Mouse (Mus musculus): ENCODE data around the gene Pkp4.
A peak's percentile ranks its signal among the peaks of the same experiment; 100 is the strongest.

Gene Pkp4

DNA sequence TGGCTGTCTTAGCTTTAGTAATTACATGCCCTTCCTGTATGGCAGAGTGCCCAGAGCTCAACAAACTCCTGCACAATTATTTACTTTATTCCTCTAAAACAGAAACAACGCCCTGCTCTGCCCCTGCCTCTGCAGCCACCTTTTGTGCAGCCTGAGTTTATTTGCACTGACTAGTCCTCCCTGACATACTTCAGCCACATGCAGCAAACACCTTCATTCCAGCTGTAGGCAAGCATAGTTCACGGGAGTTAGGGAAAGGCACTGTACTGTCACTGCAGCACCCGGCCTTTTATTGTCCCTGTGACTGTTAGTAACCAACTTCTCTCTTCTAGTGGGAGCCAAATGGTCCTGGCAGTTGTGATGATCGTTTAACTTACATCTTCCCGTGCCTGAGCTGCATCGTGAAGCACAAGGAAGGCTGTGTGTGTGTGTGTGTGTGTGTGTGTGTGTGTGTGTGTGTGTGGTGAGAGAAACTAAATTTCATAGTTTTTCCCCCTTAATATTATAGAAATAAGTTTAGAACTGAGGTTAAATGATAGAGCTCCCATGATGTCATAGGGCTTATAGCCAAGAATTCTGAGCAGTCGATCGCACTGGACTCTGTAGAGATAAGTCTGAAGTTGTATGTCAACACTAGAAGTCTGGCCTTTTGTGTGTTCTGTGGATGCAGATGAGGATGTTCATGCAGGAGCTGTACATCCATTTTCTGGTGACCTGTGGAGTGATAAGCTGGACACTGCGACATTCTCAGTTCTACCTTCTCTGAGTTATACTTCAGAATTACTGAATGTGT, 59.5 kb downstream of the Pkp4 start:
- no peak for DNase-seq (ENCODE audit: extremely low spot score)

DNA sequence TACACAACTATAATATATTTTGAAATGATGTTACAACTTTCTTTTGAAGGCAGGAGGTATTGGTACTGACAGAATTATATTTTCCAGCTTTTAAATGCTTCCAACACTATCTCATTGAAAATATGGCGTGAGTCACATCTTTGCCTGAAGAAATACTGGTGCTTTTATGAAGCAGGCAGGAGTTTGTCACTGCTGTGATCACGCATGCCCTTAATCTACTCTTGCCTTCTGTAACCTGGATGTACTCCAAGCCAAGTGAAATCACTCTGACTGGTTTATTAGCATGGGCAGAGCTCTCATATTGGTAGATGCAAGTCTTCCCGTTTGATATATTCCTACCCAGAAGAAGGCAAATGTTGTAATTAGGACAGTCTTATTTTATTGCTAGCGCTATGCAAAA, 65.7 kb downstream of the Pkp4 start:
- DNase-seq (ENCODE audit: extremely low spot score), result no peak

DNA sequence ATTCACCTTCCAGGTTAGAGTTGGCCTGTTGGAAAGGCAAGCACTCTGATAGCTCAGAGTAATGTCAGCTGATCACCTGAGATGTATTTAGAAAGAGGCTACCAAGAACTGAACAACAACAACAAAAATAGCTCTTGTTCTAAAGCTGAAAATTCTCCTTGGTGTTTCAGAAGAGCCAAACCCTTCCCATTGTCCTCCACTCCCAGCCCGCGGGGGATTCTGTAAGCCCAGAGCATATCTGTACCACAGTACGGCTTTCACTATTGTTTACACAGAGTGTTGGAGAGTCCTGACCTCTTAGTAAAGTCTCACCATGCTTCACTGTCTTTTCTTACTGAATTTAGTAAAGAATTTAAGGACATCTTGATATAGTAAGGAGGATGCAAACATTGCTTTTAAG, 66.4 kb downstream of the Pkp4 start:
- DNase-seq (ENCODE audit: extremely low spot score), result no peak

DNA sequence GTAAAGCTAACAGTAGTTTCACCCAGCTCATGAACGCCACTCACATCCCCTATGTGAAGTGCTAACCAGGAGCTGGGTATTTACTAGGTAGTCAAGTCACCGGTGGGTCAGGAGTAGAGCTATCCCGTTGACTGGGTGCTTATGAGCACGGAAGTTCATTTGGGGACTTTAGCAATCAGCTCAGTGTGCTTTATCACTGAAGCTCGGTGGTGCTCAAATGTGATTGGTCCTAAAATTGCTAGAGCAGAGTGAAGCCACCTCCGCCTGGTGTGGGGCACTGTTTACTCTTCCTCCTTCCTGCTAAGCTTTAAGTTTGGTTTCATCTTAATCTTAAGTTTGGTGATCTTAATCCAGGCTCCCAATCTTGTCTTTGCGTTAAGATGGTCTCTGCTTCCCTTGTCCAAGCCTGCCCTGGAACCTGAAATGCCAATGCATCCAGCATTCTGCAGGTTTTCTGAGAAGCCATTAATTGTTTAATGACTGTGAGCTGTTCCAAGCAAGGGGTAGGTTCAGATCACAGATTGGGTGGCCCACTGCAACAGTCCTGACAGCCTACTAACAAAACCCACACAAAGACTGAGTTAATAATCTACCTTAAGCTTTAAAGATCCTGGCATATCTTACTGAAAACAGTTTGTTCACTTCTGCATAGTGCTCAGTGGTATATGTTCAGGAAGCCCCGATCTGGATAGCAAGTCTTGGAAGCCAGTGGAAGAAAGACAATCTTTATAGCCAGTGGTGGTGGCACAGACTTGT, 67.0 kb downstream of the Pkp4 start:
- no peak for DNase-seq (ENCODE audit: extremely low spot score)

DNA sequence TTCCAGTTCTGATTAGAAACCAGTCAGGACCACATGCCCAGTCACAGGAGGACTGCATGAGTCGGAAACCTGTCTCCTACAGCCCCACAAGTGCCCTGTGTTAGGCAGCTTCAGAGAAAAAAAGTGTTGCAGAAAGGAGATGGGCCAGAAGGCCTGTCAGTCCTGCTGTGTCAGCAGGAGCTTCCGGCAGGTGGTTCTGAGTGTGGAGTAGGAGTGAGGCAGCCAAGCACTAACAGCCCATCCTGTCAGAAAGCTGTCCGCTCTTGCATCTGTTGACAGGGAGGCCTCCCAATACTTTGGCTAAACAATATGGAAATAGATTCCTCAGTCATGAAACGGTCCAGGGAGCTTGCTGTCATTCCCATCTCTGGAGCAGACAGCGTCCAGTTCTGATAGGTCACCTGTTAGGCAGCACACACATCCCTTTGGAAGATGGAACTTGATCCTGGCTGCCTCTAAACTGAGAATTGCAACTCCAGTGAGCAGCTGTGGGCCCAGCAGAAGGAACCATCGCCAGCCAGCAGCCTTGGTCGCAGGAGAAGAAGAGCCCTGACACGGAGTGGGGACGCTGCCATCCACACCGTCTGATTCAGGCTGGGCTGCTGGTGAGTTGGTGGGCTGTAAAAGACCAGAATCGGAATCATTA, 68.7 kb downstream of the Pkp4 start:
- DNase-seq (ENCODE audit: extremely low spot score), result no peak

DNA sequence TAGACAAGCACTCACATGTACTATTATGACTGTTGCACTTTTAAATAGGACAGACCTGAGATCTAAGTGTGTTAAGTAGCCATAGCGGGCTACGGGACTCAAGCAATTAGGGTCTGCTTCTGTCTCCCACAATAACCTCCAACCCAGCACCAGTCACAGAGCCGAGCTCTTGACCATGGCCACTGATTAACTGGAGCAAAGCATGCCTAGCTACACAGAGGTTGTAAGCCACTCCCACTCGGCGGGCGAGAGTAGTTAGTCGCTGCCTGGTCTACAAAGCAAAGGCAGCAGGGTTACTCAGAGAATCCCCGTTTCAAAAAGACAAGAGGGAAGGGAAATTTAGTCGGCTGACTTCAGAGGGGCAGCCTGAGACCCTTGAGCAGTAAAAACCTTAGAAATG, 70.0 kb downstream of the Pkp4 start:
- DNase-seq (ENCODE audit: extremely low spot score), result peak; percentile 8

DNA sequence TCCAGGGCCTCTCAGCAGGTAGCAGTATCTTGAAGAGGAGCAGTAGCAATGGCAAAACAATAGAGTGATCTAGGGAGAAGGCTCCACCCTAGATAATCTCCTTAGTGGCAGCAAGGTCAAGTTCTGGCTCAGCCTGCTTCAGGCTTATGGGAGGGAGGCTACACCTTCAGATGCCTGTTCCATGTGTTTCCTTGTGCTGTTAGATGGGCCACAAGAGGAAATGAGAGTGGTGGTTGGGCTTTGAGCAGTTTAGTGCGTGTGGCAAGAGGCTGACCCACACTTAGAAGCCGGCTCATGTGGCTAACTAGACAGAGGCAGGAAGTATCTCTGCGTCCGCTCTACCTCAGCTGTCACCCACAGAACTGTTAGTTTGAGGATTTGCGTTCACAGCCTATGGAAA, 70.9 kb downstream of the Pkp4 start:
- no peak for DNase-seq (ENCODE audit: extremely low spot score)

DNA sequence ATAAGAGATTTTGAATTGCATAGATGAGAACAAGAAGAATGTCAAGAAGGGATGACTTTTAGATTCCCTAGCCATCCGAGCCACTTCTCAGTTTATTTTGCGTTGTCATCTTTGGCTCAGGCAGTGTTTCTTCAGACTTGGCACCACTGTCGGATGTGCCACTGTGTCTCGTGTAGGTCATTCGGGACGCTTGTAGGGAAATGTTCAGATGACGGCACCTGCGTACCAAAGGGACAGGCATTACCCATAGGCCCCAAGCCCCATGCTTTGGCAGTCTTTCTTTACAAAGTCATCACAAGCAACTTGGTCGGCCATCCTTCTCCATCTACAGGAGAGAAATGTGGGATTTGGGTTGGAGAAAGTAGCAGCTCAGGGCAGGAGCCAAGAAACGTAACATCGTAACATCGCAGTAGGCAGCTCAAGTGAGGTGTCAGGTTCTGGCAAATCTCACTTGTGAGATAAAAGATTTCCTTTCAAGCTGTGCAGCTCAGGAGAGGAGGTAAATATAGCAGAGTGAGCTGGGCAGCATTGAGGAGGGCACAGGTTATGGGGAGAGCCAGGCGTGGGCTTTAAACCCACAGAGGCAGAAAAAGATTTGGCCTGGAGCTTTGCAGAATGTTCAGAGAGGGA, 72.8 kb downstream of the Pkp4 start:
- no peak for DNase-seq (ENCODE audit: extremely low spot score)

DNA sequence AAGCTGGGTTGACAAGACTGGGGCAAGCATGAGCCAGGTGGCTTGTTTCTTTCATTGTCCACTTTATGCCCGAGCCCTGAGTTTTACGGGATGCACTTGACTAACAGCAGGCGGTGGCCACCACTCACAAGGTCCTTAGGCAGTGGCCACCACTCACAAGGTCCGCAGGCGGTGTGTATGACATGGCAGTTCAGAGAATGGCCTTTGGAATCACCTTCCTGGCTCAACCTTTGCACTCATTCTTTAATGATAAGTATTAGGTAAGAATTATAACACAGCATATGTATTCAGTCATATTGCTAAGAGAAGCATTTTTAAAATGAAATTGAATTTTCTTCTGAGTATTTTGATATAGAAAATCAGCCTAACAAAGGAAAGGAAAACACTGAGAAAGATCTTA, 73.3 kb downstream of the Pkp4 start:
- DNase-seq (ENCODE audit: extremely low spot score), result no peak

DNA sequence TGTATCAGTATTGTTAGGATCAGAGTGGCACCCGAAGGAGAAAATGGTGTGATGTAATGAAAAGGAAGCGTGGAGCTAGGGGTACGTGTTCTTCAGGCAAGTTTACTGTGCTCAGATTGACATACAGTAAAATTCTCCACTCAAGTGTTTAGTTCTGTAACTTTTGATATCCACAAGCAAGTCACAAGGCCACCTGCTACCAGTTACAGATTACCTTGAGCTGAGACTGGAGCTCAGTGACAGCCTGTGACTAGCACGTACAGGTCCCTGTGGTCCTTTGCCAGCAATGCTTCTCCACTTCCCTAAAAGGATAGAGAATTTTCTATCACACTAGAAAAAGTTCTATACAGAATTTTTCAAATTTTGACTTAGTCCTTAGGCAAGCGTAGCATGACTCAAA, 73.9 kb downstream of the Pkp4 start:
- no peak for DNase-seq (ENCODE audit: extremely low spot score)

DNA sequence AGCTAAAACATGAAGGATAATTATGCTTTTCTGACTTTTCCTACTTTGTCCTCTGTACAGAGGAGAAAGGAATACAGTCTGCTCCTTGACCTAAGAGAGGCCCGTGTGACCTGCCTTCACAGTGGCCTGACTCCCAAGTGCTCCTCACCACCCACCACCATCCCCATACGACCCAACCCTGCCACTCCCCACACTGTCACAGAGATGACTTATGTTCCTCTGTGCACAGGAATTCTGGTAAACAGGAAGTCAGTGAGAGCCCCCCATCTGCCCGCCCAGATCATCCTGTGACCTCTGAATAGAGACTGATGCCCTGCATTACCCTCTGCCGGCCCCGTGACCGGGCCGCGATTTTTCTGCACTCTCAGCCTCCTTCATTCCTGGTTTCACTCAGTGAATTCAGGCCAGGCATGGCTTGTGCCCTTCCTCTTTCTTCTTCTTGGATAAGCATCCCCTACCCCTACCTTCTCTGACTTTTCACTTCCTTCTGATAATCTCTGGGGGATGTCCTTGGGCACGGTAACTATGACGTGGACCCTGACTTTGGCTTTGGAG, 79.3 kb downstream of the Pkp4 start:
- no peak for DNase-seq (ENCODE audit: extremely low spot score)

DNA sequence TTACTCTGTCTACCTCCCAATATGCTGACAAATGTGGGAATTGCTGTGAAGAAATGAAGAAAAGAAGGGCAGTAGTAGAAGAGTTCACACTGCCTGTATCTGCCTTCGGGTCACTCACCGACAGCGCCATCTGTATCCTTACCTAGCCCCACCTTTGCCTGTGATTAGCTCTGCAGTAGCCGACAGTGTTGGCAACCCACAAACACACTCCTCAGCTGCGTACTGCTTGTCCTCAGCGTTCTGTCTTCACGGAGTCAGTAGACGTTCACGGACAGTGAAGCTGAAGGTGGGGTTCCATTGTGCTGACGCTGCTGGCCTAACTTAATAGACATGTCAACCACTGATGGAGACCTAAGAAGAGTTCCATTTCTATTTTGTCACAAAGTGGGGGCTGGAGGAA, 81.5 kb downstream of the Pkp4 start:
- no peak for DNase-seq (ENCODE audit: extremely low spot score)

DNA sequence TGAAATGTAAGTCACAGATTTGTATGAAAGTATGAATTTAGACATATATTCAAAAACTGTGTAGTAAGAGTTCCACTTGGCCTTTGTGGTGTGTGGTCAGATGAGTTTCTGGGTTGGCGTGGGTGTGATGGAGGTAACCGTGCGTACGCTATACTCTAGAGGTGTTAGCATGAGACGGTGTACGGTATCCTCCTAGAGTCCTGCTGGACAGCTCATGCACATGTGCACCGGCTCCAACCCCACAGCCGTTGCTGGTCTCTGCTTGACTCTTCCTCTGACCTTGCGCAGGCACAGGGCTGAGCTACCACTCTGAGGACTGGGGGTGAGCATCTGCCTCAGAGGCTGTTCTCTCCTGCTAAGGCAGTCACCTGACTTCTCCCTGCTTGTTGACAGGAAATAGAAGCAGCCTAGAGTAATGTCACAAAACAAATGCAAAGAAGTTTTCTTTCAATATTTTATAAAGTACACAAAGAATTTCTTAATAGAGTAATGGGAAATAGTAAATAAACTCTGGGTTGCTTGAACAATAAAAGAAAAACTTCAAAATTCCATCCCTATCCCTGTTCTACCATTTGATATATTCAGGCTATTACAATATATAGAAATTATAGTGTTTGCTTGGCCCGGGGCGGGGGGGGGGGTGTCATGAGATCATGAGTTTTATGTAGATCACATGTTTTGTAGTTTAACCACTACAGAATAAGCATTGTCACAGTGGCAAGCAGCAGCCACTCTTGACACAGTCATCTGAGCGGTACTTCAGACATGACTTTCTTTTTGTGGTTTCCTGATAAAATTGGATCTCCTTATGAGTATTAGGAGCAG, 83.8 kb downstream of the Pkp4 start:
- DNase-seq (ENCODE audit: extremely low spot score), result no peak

DNA sequence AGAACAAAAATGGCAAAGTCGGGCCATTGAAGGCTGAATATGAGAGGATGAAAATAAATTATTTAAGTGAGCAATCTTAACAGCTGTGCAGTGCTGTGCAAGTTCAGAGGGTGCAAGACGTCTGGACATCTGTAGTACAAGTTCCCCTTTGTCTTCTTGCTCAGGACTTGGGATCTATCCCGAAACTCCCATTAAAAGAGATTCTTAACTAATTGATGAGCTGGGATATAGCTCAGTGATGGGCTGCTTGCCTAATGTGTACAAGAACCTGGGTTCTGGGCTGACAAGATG, 84.4 kb downstream of the Pkp4 start:
- DNase-seq (ENCODE audit: extremely low spot score), result no peak

DNA sequence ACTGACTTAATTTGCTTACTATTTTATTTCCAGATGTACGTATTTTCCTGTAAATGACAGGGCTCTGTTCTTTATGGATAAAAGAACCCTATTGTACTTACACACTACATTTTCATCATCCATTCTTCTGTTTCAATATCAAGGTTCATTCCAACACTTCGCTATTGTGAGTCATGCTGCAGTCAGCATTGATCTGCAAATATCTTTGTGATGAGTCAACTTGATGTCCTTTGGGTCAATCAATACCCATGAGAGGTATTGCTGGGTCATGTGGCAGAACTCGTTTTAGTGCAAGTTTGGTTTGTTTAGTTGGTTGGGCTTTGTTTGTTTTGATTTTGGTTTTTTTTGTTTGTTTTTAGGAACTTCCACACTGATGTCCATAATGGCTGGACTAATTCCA, 88.2 kb downstream of the Pkp4 start:
- no peak for DNase-seq (ENCODE audit: extremely low spot score)

DNA sequence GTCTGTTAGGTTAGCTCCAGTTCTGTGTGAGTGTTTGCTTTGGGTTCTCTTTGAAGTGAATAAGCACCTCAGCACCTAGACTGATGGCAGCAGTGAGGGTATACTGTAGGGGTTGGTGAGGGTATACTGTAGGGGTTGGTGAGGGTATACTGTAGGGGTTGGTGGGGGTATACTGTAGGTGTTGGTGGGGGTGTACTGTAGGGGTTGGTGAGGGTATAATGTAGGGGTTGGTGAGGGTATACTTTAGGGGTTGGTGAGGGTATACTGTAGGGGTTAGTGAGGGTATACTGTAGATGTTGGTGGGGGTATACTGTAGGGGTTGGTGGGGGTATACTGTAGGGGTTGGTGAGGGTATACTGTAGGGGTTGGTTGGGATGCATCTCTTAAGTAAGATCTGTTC, 92.2 kb downstream of the Pkp4 start:
- DNase-seq (ENCODE audit: extremely low spot score), result no peak

DNA sequence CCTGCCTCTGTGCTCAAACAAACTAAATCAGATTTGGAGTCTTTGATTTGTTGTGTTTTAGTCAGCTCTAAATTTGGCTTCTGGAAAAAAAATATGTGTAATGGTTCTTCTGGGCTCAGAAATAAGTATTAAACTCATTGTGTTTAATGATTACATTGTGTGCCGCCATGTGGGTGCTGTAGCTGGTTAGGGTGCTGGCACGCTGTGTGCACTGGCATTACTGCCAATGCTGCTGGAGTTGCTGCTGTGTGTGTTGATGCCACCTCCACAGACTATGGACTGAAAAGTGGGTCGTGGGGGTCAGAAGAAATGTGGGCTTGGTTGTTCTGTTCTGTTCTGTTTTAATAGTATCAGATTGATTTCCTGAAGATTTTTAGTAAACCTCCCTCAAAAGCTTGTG, 92.8 kb downstream of the Pkp4 start:
- DNase-seq (ENCODE audit: extremely low spot score), result no peak

DNA sequence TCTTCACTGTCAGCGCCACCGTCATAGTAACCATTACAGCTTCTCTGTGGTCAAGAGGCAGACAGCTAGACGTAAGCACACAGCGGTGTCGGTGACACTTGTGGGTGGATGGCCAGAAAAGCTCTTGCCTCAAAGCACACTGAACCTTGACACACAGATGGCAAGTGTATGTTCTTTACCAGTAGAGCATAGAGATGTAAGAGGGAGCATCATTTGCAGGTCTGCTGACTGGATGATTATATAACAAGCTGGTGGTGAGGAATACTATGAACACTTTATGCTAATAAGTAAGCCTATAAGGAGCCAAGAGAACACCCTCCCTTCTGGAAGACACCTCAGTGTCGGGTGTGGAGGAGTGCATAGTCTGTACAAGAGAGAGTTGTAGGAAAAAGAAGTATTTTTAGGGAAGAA, 98.2 kb downstream of the Pkp4 start:
- DNase-seq (ENCODE audit: extremely low spot score), result no peak

DNA sequence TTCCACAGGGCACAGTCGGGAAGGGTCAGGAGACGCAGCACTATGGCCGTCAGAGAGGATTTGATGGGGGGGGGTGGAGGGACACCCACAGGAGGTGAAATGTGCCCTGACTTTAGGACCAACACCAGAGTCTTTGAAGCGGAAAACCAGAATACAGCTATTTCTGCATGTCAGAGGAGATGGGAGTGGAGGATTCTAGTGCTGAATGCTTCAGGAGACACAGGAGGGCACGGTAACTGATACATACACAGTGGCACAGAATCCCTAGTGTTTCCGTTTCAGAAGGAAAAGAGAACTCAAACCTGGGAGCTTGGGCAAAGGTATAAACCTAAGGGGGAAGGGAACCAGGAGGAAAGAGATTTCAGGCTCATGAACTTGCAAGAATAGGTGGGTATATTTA, 98.7 kb downstream of the Pkp4 start:
- DNase-seq (ENCODE audit: extremely low spot score), result no peak

DNA sequence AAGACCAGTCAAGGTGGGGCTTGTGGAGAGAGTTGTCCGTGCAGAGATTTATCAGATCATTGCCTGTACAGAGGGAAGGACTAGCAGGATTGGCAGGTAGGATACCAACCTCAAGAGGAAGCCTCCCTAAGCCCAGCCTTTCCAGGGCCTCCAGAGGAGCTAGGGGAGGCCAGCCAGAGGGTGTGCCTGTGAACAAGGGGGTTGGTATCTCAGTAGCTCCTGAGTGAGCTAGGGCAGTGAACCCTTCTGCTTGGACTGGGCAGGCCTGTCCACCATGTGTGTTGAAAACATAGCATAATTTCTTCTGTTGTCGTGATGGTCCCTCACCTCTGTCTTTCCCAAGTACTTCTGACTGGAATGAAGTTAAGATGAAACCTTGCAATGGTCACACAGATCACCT, 100.6 kb downstream of the Pkp4 start:
- DNase-seq (ENCODE audit: extremely low spot score), result no peak

DNA sequence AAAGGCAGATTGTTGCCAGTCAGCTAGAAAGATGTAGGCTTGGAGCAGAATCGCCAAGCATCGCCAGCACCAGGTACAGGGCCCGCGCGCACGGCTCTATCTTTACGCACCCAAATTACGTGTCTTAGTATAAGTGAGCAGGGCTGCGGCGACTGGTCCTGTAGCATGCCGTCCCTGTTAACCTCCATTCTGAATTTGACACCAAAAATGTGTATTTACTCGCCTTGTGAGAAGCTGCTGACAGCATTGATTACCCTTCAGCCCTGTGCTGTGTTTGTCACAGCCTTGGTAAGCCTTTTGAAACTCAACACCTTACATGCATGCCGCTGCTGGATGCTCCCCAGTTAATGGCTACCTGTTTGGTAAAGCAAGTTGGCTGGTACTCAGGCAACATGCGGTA, 105.8 kb downstream of the Pkp4 start:
- no peak for DNase-seq (ENCODE audit: extremely low spot score)

DNA sequence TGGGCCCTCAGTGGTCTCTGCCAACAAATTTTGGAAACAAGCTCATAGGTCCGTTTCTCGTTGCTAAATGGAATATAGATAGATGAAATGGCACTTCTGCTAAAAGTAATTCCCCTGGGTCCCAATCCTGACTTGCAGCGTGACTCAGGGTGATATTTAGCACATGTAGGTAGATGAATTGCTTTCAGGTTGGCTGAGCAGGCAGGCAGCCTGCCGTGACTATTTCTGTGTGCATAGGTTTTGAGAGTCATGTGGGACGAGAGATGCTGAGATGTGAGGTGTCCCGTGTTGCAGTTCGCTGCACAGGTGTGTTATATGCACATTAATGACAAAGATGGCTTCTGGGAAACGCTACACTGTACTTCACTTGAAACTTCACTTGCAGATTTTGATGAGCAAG, 111.2 kb downstream of the Pkp4 start:
- DNase-seq (ENCODE audit: extremely low spot score), result no peak

Measured in embryo, embryonic 9.5 days (tissue).